Mouse (Mus musculus): ENCODE results near the gene Krtap13-1. TPM values are rescaled to one million over a fixed set of nuclear protein-coding genes. Genes with fewer than 3 reads are reported as not detected.

Gene Krtap13-1
- not detected in 2 replicates for polyA plus RNA-seq (2012; rRNA removed)

DNA sequence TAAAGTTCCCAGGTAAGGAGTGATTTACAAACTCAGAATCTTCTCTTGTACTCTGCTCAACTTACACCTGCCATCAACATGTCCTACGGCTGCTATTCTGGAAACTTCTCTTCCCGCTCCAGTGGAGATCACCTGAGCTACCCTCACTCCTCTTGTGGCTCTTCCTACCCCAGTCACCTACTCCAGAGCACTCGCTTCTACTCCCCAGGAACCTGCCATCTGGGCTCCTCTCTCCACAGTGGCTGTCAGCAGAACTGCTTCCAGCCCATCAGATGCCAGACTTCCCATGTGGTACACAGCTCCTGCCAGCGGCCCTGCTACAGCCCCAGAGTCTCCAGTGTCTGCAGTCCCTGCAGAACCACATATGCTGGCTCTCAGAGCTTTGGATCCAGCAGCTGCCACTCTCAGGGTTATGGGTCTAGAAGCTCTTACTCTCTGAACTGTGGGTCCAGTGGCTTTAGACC is at the start of gene Krtap13-1:
Krtap13-1 (plus strand) TSS at position 51 of the 464 bp plus-strand sequence.

DNA sequence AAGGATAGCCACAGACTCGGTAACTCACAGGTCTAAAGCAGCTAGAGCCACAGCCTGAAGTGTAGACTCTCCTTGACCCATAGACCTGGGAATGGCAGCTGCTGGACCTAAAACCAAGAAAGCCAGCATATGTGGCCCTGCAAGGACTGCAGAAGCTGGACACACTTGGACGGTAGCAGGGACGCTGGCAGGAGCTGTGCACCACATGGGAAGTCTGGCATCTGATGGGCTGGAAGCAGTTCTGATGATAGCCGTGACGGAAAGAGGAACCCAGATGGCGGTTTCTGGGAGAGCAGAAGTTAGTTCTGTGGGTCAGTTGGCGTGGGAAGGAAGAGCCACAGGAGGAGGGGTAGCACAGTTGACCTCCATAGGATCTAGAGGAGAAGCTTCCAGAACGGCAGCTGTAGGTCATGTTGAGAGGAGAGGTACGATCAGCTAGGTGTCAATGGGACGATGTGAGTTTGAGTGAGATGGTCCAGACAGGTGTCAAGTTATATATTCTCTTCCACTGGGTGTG is 21.1 kb upstream of the Krtap13-1 start, which contains the start of gene 2310061N02Rik:
2310061N02Rik (minus strand) TSS at position 467 of the 517 bp plus-strand sequence.

DNA sequence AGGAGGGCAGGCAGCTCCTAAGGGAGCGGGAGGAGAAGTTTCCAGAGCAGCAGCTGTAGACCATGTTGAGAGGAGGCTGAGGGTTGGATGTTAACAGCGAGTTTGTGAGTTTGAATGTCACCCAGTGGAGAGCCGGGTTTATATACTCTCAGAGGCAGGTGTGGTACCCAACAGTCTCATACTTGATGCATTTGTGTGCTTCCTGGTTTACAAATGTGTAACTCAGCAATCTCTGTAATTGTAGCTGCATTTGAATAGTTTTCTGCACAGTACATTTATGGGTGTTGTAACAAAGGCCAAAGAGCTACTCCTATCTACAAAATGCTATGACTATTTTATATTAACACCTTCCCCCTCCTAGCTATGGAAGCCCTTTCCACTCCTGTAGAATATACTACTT is 22.9 kb downstream of the Krtap13-1 start, which contains the start of gene Krtap13:
Krtap13 (minus strand) TSS at position 101 of the 400 bp plus-strand sequence.

DNA sequence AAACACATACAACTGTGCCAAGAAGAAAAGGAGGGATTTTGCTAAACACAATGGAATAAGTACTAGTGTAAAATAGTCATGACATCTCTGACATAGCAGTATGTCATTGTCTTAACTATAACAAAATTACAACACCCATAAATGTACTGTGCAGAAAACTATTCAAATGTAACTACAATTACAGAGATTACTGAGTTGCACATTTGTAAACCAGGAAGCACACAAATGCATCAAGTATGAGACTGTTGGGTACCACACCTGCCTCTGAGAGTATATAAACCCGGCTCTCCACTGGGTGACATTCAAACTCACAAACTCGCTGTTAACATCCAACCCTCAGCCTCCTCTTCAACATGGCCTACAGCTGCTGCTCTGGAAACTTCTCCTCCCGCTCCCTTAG is 29.9 kb downstream of the Krtap13-1 start, which contains the start of gene 2310034C09Rik:
2310034C09Rik (plus strand) TSS at position 301 of the 400 bp plus-strand sequence.

DNA sequence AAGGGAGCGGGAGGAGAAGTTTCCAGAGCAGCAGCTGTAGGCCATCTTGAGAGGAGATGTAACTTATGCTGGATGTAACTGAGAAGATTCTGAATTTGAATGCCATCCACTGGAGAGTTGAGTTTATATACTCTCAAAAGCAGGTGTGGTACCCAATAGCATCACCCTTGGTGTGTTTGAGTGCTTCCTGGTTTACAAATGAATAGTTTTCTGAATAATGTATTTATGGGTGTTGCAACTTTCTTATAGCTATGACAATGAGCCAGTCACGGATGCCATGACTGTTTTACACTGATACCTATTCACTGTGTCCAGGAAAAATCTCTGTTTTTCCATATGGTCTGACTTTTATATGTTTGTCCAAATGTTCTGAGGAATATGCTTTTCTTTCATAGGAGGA is 45.4 kb downstream of the Krtap13-1 start, which contains the start of gene 2310057N15Rik:
2310057N15Rik (minus strand) TSS at position 101 of the 400 bp plus-strand sequence.

DNA sequence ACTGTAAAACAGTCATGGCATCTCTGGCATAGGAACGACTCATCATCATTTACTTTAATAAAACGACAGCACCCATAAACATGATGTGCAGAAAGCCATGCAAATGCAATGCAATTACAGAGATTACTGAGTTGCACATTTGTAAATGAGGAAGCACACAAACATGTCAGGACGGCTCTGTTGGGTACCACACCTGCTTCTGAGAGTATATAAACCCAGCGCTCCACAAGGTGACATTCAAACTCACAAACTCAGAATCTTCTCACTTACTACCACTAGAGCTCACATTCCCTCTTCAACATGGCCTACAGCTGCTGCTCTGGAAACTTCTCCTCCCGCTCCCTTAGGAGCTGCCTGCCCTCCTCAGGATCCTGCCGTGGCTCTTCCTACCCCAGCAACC is 48.9 kb downstream of the Krtap13-1 start, which contains the start of gene Gm5965:
Gm5965 (plus strand) TSS at position 301 of the 400 bp plus-strand sequence.

Other genes starting within 250 kb of the Krtap13-1 start
- gene Cldn17, start 221.9 kb upstream of the Krtap13-1 start, polyA plus RNA-seq (2012; rRNA removed), result 0.44 and 1.0 TPM in 2 replicates
- gene Cldn8, start 165.7 kb upstream of the Krtap13-1 start, polyA plus RNA-seq (2012; rRNA removed), result 0.40 and 0.41 TPM in 2 replicates
- not detected in 2 replicates for gene Krtap24-1, start 116.6 kb upstream of the Krtap13-1 start, polyA plus RNA-seq (2012; rRNA removed)
- gene 2310079G19Rik, start 101.2 kb upstream of the Krtap13-1 start, polyA plus RNA-seq (2012; rRNA removed), result not detected in 2 replicates
- gene Krtap26-1, start 81.1 kb upstream of the Krtap13-1 start, polyA plus RNA-seq (2012; rRNA removed), result not detected in 2 replicates
- not detected in 2 replicates for gene Krtap27-1, start 57.2 kb upstream of the Krtap13-1 start, polyA plus RNA-seq (2012; rRNA removed)
- gene 2310061N02Rik, start 20.9 kb upstream of the Krtap13-1 start, polyA plus RNA-seq (2012; rRNA removed), result not detected in 2 replicates
- gene Krtap13, start 22.8 kb downstream of the Krtap13-1 start, polyA plus RNA-seq (2012; rRNA removed), result not detected in 2 replicates
- gene 2310034C09Rik, start 30.0 kb downstream of the Krtap13-1 start, polyA plus RNA-seq (2012; rRNA removed), result not detected in 2 replicates
- not detected in 2 replicates for gene 2310057N15Rik, start 45.3 kb downstream of the Krtap13-1 start, polyA plus RNA-seq (2012; rRNA removed)
- gene Gm5965, start 49.0 kb downstream of the Krtap13-1 start, polyA plus RNA-seq (2012; rRNA removed), result not detected in 2 replicates
- gene Gm20741, start 83.4 kb downstream of the Krtap13-1 start, polyA plus RNA-seq (2012; rRNA removed), result not detected in 2 replicates
- gene Krtap15, start 91.4 kb downstream of the Krtap13-1 start, polyA plus RNA-seq (2012; rRNA removed), result not detected in 2 replicates
- gene Krtap14, start 97.3 kb downstream of the Krtap13-1 start, polyA plus RNA-seq (2012; rRNA removed), result not detected in 2 replicates
- not detected in 2 replicates for gene Krtap19-1, start 140.5 kb downstream of the Krtap13-1 start, polyA plus RNA-seq (2012; rRNA removed)
- gene Krtap19-2, start 145.4 kb downstream of the Krtap13-1 start, polyA plus RNA-seq (2012; rRNA removed), result not detected in 2 replicates
- gene Krtap19-3, start 149.2 kb downstream of the Krtap13-1 start, polyA plus RNA-seq (2012; rRNA removed), result not detected in 2 replicates
- gene Krtap19-4, start 156.2 kb downstream of the Krtap13-1 start, polyA plus RNA-seq (2012; rRNA removed), result not detected in 2 replicates
- gene Krtap19-5, start 167.6 kb downstream of the Krtap13-1 start, polyA plus RNA-seq (2012; rRNA removed), result not detected in 2 replicates
- not detected in 2 replicates for gene Krtap19-9b, start 203.4 kb downstream of the Krtap13-1 start, polyA plus RNA-seq (2012; rRNA removed)
- gene Krtap16-3, start 234.0 kb downstream of the Krtap13-1 start, polyA plus RNA-seq (2012; rRNA removed), result not detected in 2 replicates